Mouse (Mus musculus): ENCODE measurements at regions not wholly inside any gene's neighbourhood (a gene's known extent, or its start where the extent isn't known, plus 50 kb on each side); places are given as distances from the start of the nearest gene placed in this dataset.
"Not testable (repeated sequence)": the region's sequence is repeated elsewhere in the genome, so short reads cannot be mapped to it uniquely, and the experiment has no call there.

DNA sequence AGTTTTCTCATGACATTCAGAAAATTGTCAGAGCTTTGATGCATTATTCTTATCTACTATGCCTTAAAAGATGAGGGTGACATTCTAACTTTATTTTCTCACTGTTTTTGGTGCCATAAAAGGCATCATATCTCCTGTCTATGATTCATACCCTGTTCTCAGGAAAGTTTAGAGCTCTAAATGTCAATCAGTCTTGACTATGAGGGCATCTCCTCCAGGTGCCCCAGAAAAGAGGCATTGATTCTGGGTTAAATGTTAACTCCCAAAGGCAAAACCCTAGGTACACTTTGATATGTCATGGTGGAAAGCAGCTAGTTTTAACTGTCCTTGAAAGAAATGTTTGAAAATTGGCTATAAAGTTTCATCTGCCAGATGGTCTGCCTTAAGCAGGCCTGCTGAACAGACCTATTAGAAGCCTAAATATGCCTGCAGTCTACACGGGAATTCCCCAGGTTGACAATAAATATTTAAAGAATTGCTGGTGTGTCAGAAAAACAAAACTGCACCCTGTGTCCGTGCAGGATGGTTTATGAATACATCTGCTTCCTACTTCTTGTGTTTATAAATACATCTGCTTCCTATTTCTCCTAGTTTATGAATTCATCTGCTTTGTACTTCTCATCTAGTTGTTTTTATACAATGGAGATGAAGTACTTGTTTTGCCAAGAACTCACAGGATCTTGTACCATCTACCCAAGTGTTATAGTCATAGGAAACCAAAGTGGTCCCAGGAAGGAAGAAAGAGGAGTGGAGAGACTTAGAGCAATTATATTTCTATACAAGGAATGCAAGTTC is 172.3 kb downstream of the Snca start:
- DNase-seq = peak in 1 of 2 experiments; percentile 0

DNA sequence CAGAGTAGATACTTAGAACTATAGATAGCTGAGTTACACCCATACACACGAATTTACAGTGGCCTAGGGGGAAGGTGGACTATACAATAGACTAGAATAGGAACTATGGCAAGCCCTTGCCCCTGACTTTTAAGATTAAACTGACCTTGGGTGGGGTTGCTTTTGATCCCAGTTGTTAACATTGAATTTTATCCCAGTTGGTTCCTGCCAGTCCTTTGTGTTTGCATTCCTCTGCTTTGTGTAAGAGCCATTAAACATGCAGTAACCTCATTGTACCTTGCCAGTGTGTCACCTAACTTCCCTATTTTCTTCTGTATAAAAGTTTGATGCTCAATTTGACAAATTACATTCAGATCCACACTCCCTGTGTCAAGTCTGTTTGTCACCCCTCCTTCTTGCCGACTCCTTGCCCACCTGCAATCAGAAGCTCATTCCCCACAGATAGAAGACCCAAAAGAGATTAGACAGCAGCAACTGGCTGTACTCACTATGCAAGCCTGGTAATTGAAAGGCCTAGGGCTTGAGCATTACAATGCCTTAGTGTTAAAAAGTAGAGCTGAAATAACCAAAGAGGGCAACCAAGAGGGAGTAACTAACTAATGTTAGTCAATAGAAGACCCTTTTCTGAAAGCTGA is 182.6 kb downstream of the Snca start:
- not testable (repeated sequence) for DNase-seq

DNA sequence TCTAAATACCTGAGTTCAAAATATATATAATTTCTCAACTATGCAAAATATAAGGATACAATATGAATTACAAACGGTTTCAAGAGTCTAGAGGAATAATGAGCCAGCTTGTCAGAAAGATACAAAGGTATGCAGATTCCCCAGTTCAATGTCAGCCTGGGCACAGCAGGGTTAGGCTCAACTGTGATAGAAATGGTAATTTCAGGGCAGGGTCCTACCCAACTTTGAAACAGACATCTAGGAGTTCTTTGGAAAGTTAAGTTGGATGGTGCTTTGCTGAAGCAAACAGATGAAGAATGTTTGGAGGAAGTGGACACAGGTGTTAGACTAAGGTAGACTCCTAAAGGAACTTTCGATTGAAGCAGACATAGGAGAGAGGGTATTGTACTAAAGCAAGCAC is 187.4 kb downstream of the Snca start:
- DNase-seq = no peak

DNA sequence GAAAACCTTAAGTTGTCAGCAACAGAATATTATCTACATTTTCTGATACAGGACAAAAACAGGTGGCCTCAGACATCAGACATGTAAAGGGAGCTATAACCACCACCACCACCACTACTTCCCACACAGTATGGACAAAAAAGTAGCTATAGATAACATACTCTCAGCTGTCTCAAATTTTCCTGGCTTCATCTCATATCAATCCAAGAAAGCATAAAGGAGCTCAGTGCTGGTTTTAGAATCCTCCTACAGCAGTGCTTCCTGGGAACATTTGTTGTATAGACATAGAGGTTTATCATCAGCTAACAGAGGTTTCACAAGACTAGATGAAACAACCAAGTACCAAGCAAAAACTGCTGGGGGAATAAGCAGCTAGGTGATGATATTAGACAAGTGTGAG is 213.3 kb downstream of the Snca start:
- no peak for DNase-seq

DNA sequence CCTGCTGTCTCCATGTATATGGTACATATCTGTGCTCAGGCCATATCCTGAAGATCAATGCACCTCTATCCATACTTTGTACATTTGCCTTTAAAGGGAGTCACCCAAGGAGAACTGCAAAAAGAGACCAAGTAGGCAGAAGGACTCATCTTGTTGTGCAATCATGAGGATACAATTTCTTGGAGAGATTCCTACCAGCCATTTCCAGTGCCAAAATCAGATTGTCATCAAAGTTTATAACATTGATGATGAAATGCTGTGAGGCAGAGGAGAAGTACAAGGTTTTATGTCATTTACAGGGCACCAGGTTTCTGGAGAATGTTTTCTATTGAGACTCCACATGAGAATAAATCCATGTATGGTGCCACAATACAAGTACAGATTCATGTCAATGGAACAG is 229.5 kb downstream of the Snca start:
- no peak for DNase-seq

DNA sequence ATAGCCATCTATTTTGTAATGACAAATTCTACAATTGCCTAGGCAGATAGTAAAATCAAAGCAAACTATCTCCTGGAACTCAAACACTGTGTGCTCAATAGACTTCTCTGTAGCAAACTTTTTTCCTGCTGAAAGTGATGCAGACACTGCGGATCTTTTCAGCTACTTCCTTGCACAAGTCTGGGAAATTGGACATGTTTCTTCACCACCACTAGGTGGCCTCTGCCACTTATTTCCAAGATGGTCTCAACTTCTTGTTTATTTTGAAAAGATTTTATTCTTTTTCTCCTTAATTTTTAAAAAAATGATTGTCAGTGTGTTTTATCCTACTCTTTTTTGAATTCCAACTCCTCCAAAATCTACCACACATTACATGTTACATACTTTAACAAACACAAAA is 265.4 kb downstream of the Snca start:
- DNase-seq = no peak

DNA sequence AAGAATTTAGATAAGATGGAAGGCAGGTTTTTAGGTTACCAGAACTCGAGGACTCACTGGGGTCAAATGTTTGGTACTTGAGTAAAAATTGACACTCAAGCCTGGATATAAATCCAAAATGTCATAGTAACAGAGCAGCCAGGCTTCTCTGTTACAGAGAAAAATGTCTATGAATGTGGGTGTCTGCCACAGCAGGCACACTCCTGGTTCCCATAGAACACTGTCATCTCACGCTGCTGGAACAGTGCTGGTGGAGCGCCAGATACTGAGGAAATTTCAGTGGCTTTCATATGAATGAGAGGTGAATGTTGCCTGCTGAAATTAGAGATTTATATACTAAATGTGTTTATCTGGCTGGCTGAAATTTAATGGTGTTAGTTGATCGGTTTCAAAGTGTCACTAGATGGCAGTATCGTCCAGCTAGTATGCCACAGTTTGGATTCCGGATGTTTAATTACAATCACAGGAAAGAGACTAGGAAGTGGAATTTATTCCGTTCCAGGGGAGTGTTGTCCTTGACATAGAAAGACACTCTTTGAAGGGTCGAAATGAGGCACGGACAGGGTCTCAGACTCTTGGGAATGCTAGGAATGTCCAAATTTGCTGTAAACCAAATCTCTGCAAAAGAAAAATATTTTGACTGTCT is 273.9 kb downstream of the Snca start:
- DNase-seq = peak in 1 of 2 experiments; percentile 1

Data from lung, adult 18-20 months (tissue).